Mouse (Mus musculus): Measurements from ENCODE around the gene Retreg3. TPM values are rescaled to one million over a fixed set of nuclear protein-coding genes. Genes with fewer than 3 reads are reported as not detected.

The Retreg3 gene
- polyA plus RNA-seq, 1 experiment from 2014 or later: 15.9 TPM

DNA sequence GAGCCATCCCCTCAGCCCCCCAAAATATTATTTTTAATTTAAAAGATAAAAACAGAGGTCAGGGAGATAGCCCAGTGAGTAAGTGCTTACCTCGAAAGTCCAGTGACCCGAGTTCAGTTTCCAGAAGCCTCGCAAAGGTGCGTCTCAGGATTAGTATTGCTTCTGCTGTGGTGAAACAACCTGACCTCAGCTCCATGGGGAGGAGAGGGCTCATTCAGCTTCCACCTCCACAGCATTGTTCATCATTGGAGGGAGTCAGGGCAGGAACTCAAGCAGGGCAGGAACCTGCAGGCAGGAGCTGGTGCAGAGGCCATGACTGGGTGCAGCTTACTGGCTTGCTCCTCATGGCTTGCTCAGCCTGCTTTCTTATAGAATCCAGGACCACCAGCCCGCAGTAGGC is 58.6 kb downstream of the Retreg3 start:
- H3K27me3 ChIP-seq (replicated peaks): no peaks in the 10 kb centered on the region
- 72% methylated on average over 5 of the region's 5 CpGs for WGBS
- no peak overlapping the region for H3K4me3 ChIP-seq
- H3K4me1 ChIP-seq (replicated peaks): peaks cover 93% of the 10 kb centered on the region
- peak overlapping the region; percentile 99 for H3K27ac ChIP-seq (ENCODE audit: poor library complexity, severe bottlenecking)
- no peaks in the 10 kb centered on the region for H3K9me3 ChIP-seq (replicated peaks)
- no peak for ATAC-seq (ENCODE audit: insufficient number of reproducible peaks, low FRiP score)
- H3K9ac ChIP-seq: peak overlapping the region; percentile 60; the same call in 1 of the 2 replicates
- H3K4me2 ChIP-seq: no peak overlapping the region
- H3K36me3 ChIP-seq: peaks cover 18% of the 10 kb centered on the region

DNA sequence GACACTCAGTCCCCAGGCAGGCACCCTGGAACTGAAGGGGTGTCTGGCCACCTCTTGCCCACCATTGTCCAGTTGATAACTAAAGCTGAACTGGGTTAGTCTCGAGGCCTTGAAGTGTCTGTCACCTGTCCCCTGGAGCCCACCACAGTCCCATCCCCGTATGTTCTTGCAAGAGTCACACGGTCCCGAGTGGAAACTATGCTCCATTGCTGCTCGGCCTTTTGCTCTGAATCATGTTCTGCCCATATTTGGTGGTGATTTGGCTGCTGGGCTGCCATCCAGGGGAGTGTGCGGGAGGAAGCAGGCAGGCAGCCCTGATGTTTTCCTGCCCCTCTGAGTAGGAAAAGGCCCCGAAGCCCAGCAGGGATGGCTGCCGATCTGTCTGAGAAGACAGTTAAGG is 59.6 kb downstream of the Retreg3 start:
- no peak overlapping the region for H3K4me3 ChIP-seq
- ATAC-seq (ENCODE audit: insufficient number of reproducible peaks, low FRiP score): no peak
- peaks cover 27% of the 10 kb centered on the region for H3K36me3 ChIP-seq
- H3K4me1 ChIP-seq (replicated peaks): peaks cover 99% of the 10 kb centered on the region
- H3K9ac ChIP-seq: peak overlapping the region; percentile 24
- peak overlapping the region; percentile 99 for H3K27ac ChIP-seq (ENCODE audit: poor library complexity, severe bottlenecking)
- 0 out of 2 replicates have a peak overlapping the region, but pooled peaks have one; percentile 0 for H3K4me2 ChIP-seq
- no peaks in the 10 kb centered on the region for H3K27me3 ChIP-seq (replicated peaks)
- H3K9me3 ChIP-seq (replicated peaks): no peaks in the 10 kb centered on the region
- 17% methylated on average over 8 of the region's 8 CpGs for WGBS

DNA sequence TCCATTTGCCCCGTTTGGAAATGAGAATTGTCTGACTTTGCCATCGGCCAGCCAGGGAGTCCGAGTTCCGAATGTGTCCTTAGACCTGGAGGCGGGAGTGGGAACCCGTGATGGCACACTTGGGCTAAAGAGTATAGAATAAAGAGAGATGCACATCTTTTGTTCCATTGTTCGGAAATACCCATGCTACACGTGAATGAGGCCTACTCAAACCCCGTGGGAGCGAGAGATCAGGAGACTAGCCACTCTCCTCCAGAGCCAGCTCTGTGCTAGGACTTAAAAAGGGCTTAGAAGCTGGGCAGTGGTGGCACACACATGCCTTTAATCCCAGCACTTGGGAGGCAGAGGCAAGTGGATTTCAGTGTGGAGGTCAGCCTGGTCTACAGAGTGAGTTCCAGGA is 60.2 kb downstream of the Retreg3 start:
- H3K9me3 ChIP-seq (replicated peaks): no peaks in the 10 kb centered on the region

DNA sequence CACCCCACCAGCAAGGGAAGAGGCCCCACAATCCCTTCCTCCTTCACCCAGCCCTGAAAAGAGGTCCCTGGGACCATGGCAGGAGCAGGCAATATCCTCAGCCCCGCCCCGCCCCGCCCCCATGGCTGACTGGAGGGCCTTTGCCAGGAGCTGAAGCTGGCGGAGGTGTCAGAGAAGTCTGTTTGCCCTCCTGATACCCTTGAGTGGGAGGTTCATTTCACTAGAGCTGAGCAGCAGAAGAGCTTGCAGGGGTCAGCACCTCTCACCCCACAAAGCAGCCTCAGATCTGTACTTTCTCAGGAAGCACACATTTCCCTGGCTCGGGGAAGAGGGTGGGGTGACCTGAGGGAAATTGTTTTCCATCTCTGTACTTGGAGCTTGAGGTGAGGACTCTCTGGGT is 61.0 kb downstream of the Retreg3 start:
- H3K4me2 ChIP-seq: peak overlapping the region; percentile 0; the same call in 1 of the 2 replicates
- H3K9ac ChIP-seq: peak overlapping the region; percentile 58
- H3K9me3 ChIP-seq (replicated peaks): peaks cover 4% of the 10 kb centered on the region
- peaks cover 40% of the 10 kb centered on the region for H3K36me3 ChIP-seq
- H3K4me3 ChIP-seq: no peak overlapping the region
- H3K27ac ChIP-seq (ENCODE audit: poor library complexity, severe bottlenecking): peak overlapping the region; percentile 99
- peak; percentile 22; the same call in 1 of the 2 replicates for ATAC-seq (ENCODE audit: insufficient number of reproducible peaks, low FRiP score)
- WGBS: 41% methylated on average over 5 of the region's 5 CpGs
- peaks cover 86% of the 10 kb centered on the region for H3K4me1 ChIP-seq (replicated peaks)
- H3K27me3 ChIP-seq (replicated peaks): no peaks in the 10 kb centered on the region

More for the DNA sequence above, 60.2 kb downstream of the Retreg3 start:
- Histone ChIP-seq H3K36me3 (peaks cover 33% of the 10 kb centered on the region), H3K4me1 (replicated peaks) (peaks cover 93% of the 10 kb centered on the region), H3K4me3 (no peak overlapping the region), H3K27me3 (replicated peaks) (no peaks in the 10 kb centered on the region), H3K9ac (peak overlapping the region; percentile 13; the same call in 1 of the 2 replicates), H3K27ac (ENCODE audit: poor library complexity, severe bottlenecking) (peak overlapping the region; percentile 99), H3K4me2 (no peak overlapping the region)
- WGBS: 83% methylated on average over 10 of the region's 10 CpGs
- ATAC-seq (ENCODE audit: insufficient number of reproducible peaks, low FRiP score): no peak

DNA sequence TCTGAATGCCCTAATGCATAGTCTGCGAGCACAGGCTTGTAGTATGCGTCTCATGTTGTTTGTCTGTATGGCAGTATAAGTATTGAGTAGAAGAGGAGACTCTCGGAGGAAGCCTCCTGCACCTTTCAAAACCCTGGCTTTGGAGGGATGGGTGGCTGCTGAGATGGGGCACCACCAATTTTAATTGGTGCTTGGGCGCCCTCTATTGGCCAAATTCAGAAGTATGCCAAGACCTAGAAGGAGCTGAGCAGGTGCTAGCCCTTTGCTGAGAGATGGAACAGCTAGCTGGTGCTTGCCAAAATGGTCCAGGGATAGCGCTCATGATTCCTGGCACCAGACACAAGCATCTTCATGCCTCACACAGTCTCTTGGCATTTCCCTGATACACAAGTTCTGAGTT is 61.8 kb downstream of the Retreg3 start:
- Histone ChIP-seq H3K27ac (ENCODE audit: poor library complexity, severe bottlenecking) (peak overlapping the region; percentile 99), H3K4me2 (no peak overlapping the region), H3K4me3 (no peak overlapping the region), H3K36me3 (peaks cover 46% of the 10 kb centered on the region), H3K27me3 (replicated peaks) (no peaks in the 10 kb centered on the region), H3K9ac (0 out of 2 replicates have a peak overlapping the region, but pooled peaks have one; percentile 3), H3K4me1 (replicated peaks) (peaks cover 77% of the 10 kb centered on the region), H3K9me3 (replicated peaks) (peaks cover 4% of the 10 kb centered on the region)
- WGBS: 29% methylated on average over 5 of the region's 5 CpGs
- ATAC-seq (ENCODE audit: insufficient number of reproducible peaks, low FRiP score): no peak

DNA sequence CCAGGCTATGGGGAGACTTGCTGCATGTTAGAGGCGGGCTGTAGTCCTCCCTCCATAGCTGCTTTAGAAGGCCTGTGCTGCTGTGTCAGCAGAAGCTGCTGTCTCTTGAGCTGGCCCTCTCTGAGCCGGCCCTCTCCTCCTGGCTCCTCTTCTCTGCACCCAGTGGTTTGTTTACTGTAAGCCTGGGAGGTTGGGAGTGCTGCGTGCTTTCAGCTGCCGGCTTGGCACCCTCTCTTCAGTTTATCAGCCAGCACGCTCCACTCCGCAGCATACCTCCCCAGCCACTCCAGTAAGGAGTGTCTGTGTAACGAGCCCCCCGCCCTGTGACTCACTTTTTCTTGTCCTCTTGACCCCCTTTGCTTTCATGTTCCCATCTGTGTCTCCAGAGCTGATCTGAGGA is 62.8 kb downstream of the Retreg3 start:
- Histone ChIP-seq H3K4me3 (no peak overlapping the region), H3K27ac (ENCODE audit: poor library complexity, severe bottlenecking) (peak overlapping the region; percentile 99), H3K4me1 (replicated peaks) (peaks cover 67% of the 10 kb centered on the region), H3K27me3 (replicated peaks) (no peaks in the 10 kb centered on the region), H3K4me2 (peak overlapping the region; percentile 11; the same call in 1 of the 2 replicates), H3K9ac (peak overlapping the region; percentile 41), H3K36me3 (peaks cover 48% of the 10 kb centered on the region), H3K9me3 (replicated peaks) (peaks cover 4% of the 10 kb centered on the region)
- peak; percentile 30 for ATAC-seq (ENCODE audit: insufficient number of reproducible peaks, low FRiP score)
- 18% methylated on average over 8 of the region's 8 CpGs for WGBS

DNA sequence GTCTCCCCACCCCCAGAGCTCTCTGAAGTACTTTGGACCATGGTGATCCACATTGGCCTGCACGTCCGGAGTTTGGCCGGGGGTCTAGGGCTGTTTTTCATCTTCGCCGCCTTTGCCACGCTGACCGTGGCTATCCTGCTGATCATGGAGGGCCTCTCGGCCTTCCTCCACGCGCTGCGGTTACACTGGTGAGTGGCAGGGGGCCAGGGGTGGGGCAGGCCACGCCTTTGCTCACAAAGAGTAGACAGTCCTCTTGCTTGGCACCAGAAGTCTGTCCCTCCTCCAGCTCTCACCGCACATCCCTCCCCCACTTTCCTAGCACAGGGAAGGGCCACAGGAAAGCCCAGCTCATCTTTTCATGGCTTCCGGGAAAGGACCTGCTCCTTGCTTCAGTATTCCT is 64.3 kb downstream of the Retreg3 start:
- H3K27ac ChIP-seq (ENCODE audit: poor library complexity, severe bottlenecking): no peak overlapping the region

DNA sequence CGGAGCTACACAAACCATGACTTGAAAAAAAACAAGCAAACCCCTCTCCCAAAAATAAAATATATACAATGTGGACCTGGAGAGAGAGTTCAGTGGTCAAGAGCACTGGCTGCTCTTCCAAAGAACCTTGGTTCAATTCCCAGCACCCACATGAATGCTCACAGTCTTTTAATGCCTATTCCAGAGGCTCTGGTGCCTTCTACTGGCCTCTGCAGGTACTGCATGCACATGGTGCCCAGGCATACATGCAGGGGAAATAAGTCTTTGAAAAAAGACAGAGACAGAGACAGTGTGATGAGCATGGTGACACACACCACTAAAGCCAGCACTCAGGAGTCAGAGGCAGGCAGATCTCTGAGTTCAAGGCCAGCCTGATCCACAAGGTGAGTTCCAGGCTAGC is 65.7 kb downstream of the Retreg3 start:
- Histone ChIP-seq H3K36me3 (peaks cover 68% of the 10 kb centered on the region), H3K4me1 (replicated peaks) (peaks cover 38% of the 10 kb centered on the region)

More for the DNA sequence above, 64.3 kb downstream of the Retreg3 start:
- H3K9me3 ChIP-seq (replicated peaks): peaks cover 4% of the 10 kb centered on the region
- no peak overlapping the region for H3K9ac ChIP-seq
- H3K27me3 ChIP-seq (replicated peaks): no peaks in the 10 kb centered on the region
- peaks cover 53% of the 10 kb centered on the region for H3K36me3 ChIP-seq
- H3K4me2 ChIP-seq: no peak overlapping the region
- 66% methylated on average over 14 of the region's 14 CpGs for WGBS
- no peak overlapping the region for H3K4me3 ChIP-seq
- H3K4me1 ChIP-seq (replicated peaks): peaks cover 52% of the 10 kb centered on the region
- no peak for ATAC-seq (ENCODE audit: insufficient number of reproducible peaks, low FRiP score)

DNA sequence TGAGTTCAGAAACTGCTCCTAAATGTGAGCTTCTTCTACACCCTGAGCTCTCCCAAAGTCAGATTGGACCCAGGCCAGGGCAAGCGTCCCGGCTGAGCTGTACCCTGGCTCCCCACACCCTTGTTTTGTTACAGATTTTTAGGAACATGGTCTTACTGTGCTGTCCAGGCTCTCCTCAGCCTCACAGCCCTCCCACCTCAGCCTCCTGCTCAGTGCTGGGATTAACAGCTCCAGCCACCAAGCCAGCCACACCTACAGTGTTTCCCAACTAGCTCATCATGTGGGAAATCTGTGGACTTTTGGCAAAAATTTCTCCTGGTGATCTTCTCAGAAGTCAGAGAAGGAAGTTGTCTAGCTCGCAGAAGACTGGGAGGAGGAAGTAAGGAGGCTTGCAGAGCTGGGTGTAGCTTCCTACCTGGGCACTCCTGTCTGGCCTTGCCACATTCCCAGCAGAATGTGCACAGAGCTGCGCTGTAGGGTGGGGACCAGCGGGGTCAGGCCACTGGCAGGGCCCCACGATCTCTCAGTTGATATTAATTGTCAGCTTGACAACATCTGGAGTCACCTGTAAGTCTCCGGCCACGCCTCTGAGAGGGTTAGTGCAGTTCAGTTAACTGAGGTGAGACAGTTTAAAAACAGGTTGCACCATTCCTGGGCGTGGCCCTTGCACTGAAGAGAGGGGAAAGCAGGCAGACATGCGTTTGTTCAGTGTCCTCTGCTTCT is 66.8 kb downstream of the Retreg3 start:
- peaks cover 4% of the 10 kb centered on the region for H3K9me3 ChIP-seq (replicated peaks)
- H3K9ac ChIP-seq: no peak overlapping the region
- H3K4me1 ChIP-seq (replicated peaks): peaks cover 27% of the 10 kb centered on the region
- H3K27me3 ChIP-seq (replicated peaks): no peaks in the 10 kb centered on the region
- H3K4me3 ChIP-seq: no peak overlapping the region
- H3K27ac ChIP-seq (ENCODE audit: poor library complexity, severe bottlenecking): no peak overlapping the region
- WGBS: 94% methylated on average over 10 of the region's 10 CpGs
- H3K4me2 ChIP-seq: no peak overlapping the region
- H3K36me3 ChIP-seq: peaks cover 78% of the 10 kb centered on the region
- ATAC-seq (ENCODE audit: insufficient number of reproducible peaks, low FRiP score): no peak

More for the DNA sequence above, 65.7 kb downstream of the Retreg3 start:
- no peak overlapping the region for H3K4me2 ChIP-seq
- no peak for ATAC-seq (ENCODE audit: insufficient number of reproducible peaks, low FRiP score)
- H3K4me3 ChIP-seq: no peak overlapping the region
- H3K9me3 ChIP-seq (replicated peaks): peaks cover 4% of the 10 kb centered on the region
- H3K27me3 ChIP-seq (replicated peaks): no peaks in the 10 kb centered on the region
- no peak overlapping the region for H3K27ac ChIP-seq (ENCODE audit: poor library complexity, severe bottlenecking)
- no peak overlapping the region for H3K9ac ChIP-seq
- 100% methylated on average over 1 of the region's 1 CpGs for WGBS

DNA sequence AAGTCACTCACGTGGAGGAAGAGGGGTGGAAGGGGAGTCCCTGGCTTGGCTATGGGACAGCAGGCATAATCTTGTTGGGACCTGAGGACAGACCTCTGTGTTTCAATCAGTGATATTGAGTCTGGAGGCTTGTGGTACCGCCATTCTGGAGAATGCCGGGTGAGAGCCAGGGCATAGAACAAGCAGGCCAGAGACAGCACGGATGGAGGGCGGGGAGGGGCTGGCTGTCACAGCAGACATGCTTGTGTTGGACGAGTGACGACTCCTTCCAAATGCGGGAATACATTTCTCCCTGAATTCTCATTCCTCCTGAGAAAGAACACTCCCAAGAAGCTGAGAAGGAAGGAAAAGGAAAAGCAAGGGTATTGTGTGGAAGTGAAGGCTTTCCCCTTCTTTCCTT is 68.1 kb downstream of the Retreg3 start:
- ATAC-seq (ENCODE audit: insufficient number of reproducible peaks, low FRiP score): no peak
- no peaks in the 10 kb centered on the region for H3K27me3 ChIP-seq (replicated peaks)
- 74% methylated on average over 8 of the region's 8 CpGs for WGBS
- H3K4me2 ChIP-seq: no peak overlapping the region
- H3K4me1 ChIP-seq (replicated peaks): peaks cover 22% of the 10 kb centered on the region
- no peak overlapping the region for H3K4me3 ChIP-seq
- no peak overlapping the region for H3K27ac ChIP-seq (ENCODE audit: poor library complexity, severe bottlenecking)
- no peak overlapping the region for H3K9ac ChIP-seq
- peaks cover 91% of the 10 kb centered on the region for H3K36me3 ChIP-seq
- H3K9me3 ChIP-seq (replicated peaks): peaks cover 4% of the 10 kb centered on the region

DNA sequence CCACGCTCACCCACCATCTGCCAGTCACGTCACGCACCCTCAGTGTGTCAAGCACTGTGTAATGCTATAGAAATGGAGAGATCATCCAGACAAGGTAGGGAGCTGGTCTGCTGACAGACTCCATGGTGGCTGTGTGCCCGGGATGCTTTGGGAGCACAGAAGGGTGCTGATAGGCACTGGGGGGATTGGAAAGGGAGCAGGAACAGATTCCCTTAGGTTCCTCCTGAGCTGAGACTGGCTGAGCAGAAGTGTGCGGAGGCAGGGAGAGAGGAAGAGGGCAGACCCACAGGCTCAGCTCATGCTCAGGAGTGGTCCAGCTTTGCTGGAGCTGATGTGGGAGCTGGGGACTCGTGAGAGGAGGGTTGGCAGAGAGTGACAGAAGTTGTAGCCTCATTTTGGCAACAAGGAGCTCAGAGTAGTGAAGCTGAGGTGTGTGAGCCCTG is 68.6 kb downstream of the Retreg3 start:
- no peak overlapping the region for H3K9ac ChIP-seq
- H3K27ac ChIP-seq (ENCODE audit: poor library complexity, severe bottlenecking): no peak overlapping the region
- H3K4me3 ChIP-seq: no peak overlapping the region
- ATAC-seq (ENCODE audit: insufficient number of reproducible peaks, low FRiP score): no peak
- peaks cover 22% of the 10 kb centered on the region for H3K4me1 ChIP-seq (replicated peaks)
- H3K27me3 ChIP-seq (replicated peaks): no peaks in the 10 kb centered on the region
- H3K4me2 ChIP-seq: no peak overlapping the region
- H3K36me3 ChIP-seq: peaks cover 97% of the 10 kb centered on the region
- WGBS: 82% methylated on average over 6 of the region's 6 CpGs
- peaks cover 4% of the 10 kb centered on the region for H3K9me3 ChIP-seq (replicated peaks)
